Mouse (Mus musculus) neural tube, embryonic 14.5 days (tissue): ENCODE measurements around the gene Magohb. TPM values are rescaled to one million over a fixed set of nuclear protein-coding genes. Genes with fewer than 3 reads are reported as not detected.
"Not testable (repeated sequence)": the region's sequence is repeated elsewhere in the genome, so short reads cannot be mapped to it uniquely, and the experiment has no call there.

ENCODE experiments used
- ATAC-seq: fragments of 200-750 bp; cut with Nextera tagmentation; 2 replicates; pipeline ENCODE4 v1.8.0; 2017; ENCODE audit warnings: low read depth, mild to moderate bottlenecking, moderate TSS enrichment, moderate library complexity
- H3K27ac ChIP-seq: fragments of 300-500 bp; sonication (generic); 2 replicates; pipeline ENCODE4 v1.5.1; 2014; ENCODE audit warnings: low read depth, mild to moderate bottlenecking, control low read depth, low read length, moderate library complexity, mixed read lengths
- H3K27me3 ChIP-seq: fragments of 300-500 bp; sonication (generic); 2 replicates; pipeline ENCODE4 v1.6.1; 2014; ENCODE audit warnings: low read length; ENCODE audit not compliant: control insufficient read depth, insufficient read depth
- H3K36me3 ChIP-seq: fragments of 300-500 bp; sonication (generic); 2 replicates; pipeline ENCODE4 v1.6.1; 2014; ENCODE audit warnings: low read length, mixed read lengths; ENCODE audit not compliant: control insufficient read depth, insufficient read depth
- H3K4me1 ChIP-seq: fragments of 300-500 bp; sonication (generic); 2 replicates; pipeline ENCODE4 v1.6.1; 2014; ENCODE audit warnings: low read length; ENCODE audit not compliant: control insufficient read depth, insufficient read depth
- H3K4me2 ChIP-seq: fragments of 300-500 bp; sonication (generic); 2 replicates; pipeline ENCODE4 v1.6.1; 2014; ENCODE audit warnings: mild to moderate bottlenecking, low read depth, low read length, control low read depth
- H3K4me3 ChIP-seq: fragments of 300-500 bp; sonication (generic); 2 replicates; pipeline ENCODE4 v1.5.1; 2014; ENCODE audit warnings: low read depth, low read length, control low read depth, mixed read lengths
- H3K9ac ChIP-seq: fragments of 300-500 bp; sonication (generic); replicated peaks from 2 replicates; pipeline ENCODE4 v1.6.1; 2014; ENCODE audit warnings: low read depth, mild to moderate bottlenecking, control low read depth, low read length, mixed read lengths
- H3K9me3 ChIP-seq: fragments of 300-500 bp; sonication (generic); 2 replicates; pipeline ENCODE4 v1.6.1; 2016; ENCODE audit warnings: low read length; ENCODE audit not compliant: control insufficient read depth
- WGBS: fragments of 180-500 bp; shearing (Covaris S2); extraction: QIAGEN DNeasy Blood & Tissue Kit; methylation state at CpG from one replicate; pipeline ENCODE4 v1.1.7; 2014; 5-methylcytosine and 5-hydroxymethylcytosine counted together
- polyA plus RNA-seq: library from polyadenylated mRNA; unstranded; fragments of >200 nt; fragmentation: Nextera tagmentation; extraction: Ambion mirVana; gene quantifications from 2 replicates; pipeline ENCODE4 v1.2.1, GENCODE M21; 2014

The Magohb gene
- polyA plus RNA-seq, 1 experiment from 2014 or later: 40.9 TPM

GRCm38 (mm10) chr6:131304776-131305175 is 11.7 kb upstream of the Magohb start:
- H3K9ac ChIP-seq: no peak overlapping the region
- H3K27ac ChIP-seq: no peak overlapping the region
- H3K36me3 ChIP-seq: no peaks in the 10 kb centered on the region
- H3K4me1 ChIP-seq: no peaks in the 10 kb centered on the region
- ATAC-seq: no peak
- H3K4me3 ChIP-seq: no peak overlapping the region
- no peak overlapping the region for H3K4me2 ChIP-seq
- no peaks in the 10 kb centered on the region for H3K27me3 ChIP-seq
- no peaks in the 10 kb centered on the region for H3K9me3 ChIP-seq
- 71% methylated on average over 3 of the region's 3 CpGs for WGBS

GRCm38 (mm10) chr6:131298531-131298930 is 5.5 kb upstream of the Magohb start:
- no peaks in the 10 kb centered on the region for H3K4me1 ChIP-seq
- H3K27me3 ChIP-seq: no peaks in the 10 kb centered on the region
- ATAC-seq: no peak
- no peaks in the 10 kb centered on the region for H3K36me3 ChIP-seq
- no peak overlapping the region for H3K4me3 ChIP-seq
- no peak overlapping the region for H3K27ac ChIP-seq
- H3K4me2 ChIP-seq: no peak overlapping the region
- H3K9me3 ChIP-seq: no peaks in the 10 kb centered on the region
- no peak overlapping the region for H3K9ac ChIP-seq

- Histone ChIP-seq H3K4me1 (peaks cover 4% of the 10 kb centered on the region; the same call in 1 of the 2 replicates), H3K4me2 (no peak overlapping the region), H3K36me3 (no peaks in the 10 kb centered on the region), H3K4me3 (no peak overlapping the region), H3K27ac (no peak overlapping the region), H3K9ac (no peak overlapping the region), H3K9me3 (no peaks in the 10 kb centered on the region), H3K27me3 (no peaks in the 10 kb centered on the region)
- WGBS: 87% methylated on average over 5 of the region's 5 CpGs
- ATAC-seq: no peak
Observed at GRCm38 (mm10) chr6:131294435-131295112, 1.5 kb upstream of the Magohb start.

GRCm38 (mm10) chr6:131293916-131294315 is 872 bp upstream of the Magohb start:
- H3K27me3 ChIP-seq: no peaks in the 10 kb centered on the region
- H3K9me3 ChIP-seq: no peaks in the 10 kb centered on the region
- ATAC-seq: no peak
- no peak overlapping the region for H3K4me2 ChIP-seq
- H3K4me1 ChIP-seq: peaks cover 4% of the 10 kb centered on the region; the same call in 1 of the 2 replicates
- H3K27ac ChIP-seq: no peak overlapping the region
- H3K9ac ChIP-seq: no peak overlapping the region
- H3K4me3 ChIP-seq: peak overlapping the region; percentile 66; the same call in 1 of the 2 replicates
- no peaks in the 10 kb centered on the region for H3K36me3 ChIP-seq
- WGBS: 96% methylated on average over 5 of the region's 5 CpGs

GRCm38 (mm10) chr6:131292276-131292990 is 611 bp downstream of the Magohb start:
- Histone ChIP-seq H3K4me2 (peak overlapping the region; percentile 69), H3K9ac (peak overlapping the region; percentile 43), H3K27me3 (no peaks in the 10 kb centered on the region), H3K9me3 (no peaks in the 10 kb centered on the region), H3K36me3 (no peaks in the 10 kb centered on the region; the same call in 1 of the 2 replicates), H3K27ac (peak overlapping the region; percentile 52; the same call in 1 of the 2 replicates), H3K4me1 (peaks cover 4% of the 10 kb centered on the region; the same call in 1 of the 2 replicates), H3K4me3 (peak overlapping the region; percentile 66)
- ATAC-seq: no peak
- 22% methylated on average over 10 of the region's 10 CpGs for WGBS

- Histone ChIP-seq H3K4me1 (peaks cover 4% of the 10 kb centered on the region; the same call in 1 of the 2 replicates), H3K36me3 (no peaks in the 10 kb centered on the region; the same call in 1 of the 2 replicates), H3K4me2 (no peak overlapping the region), H3K27me3 (no peaks in the 10 kb centered on the region), H3K9ac (no peak overlapping the region), H3K9me3 (no peaks in the 10 kb centered on the region), H3K4me3 (no peak overlapping the region), H3K27ac (no peak overlapping the region)
- ATAC-seq: no peak
- whole genome bisulfite sequencing: 28% methylated on average over 2 of the region's 2 CpGs
Observed at GRCm38 (mm10) chr6:131290430-131290829, 2.6 kb downstream of the Magohb start.

GRCm38 (mm10) chr6:131278160-131278559 is 14.9 kb downstream of the Magohb start:
- H3K4me2 ChIP-seq, H3K36me3 ChIP-seq, H3K4me1 ChIP-seq, H3K4me3 ChIP-seq, H3K27ac ChIP-seq, H3K27me3 ChIP-seq, H3K9me3 ChIP-seq, ATAC-seq, H3K9ac ChIP-seq: not testable (repeated sequence)
- 95% methylated on average over 2 of the region's 2 CpGs for WGBS

GRCm38 (mm10) chr6:131276659-131277058 is 16.4 kb downstream of the Magohb start:
- H3K4me2 ChIP-seq: no peak overlapping the region
- H3K4me3 ChIP-seq: no peak overlapping the region
- no peaks in the 10 kb centered on the region for H3K9me3 ChIP-seq
- no peak for ATAC-seq
- H3K27ac ChIP-seq: no peak overlapping the region
- H3K9ac ChIP-seq: no peak overlapping the region
- 92% methylated on average over 4 of the region's 4 CpGs for whole genome bisulfite sequencing
- H3K36me3 ChIP-seq: no peaks in the 10 kb centered on the region
- H3K4me1 ChIP-seq: no peaks in the 10 kb centered on the region
- no peaks in the 10 kb centered on the region for H3K27me3 ChIP-seq

- H3K27ac ChIP-seq: no peak overlapping the region
- no peaks in the 10 kb centered on the region for H3K4me1 ChIP-seq
- no peaks in the 10 kb centered on the region for H3K27me3 ChIP-seq
- WGBS: 95% methylated on average over 1 of the region's 1 CpGs
- H3K4me3 ChIP-seq: no peak overlapping the region
- H3K4me2 ChIP-seq: no peak overlapping the region
- no peaks in the 10 kb centered on the region for H3K9me3 ChIP-seq
- no peak overlapping the region for H3K9ac ChIP-seq
- no peak for ATAC-seq
- H3K36me3 ChIP-seq: no peaks in the 10 kb centered on the region
Observed at GRCm38 (mm10) chr6:131272311-131272710, 20.7 kb downstream of the Magohb start.
